Mouse (Mus musculus): ENCODE measurements at regions not wholly inside any gene's neighbourhood (a gene's known extent, or its start where the extent isn't known, plus 50 kb on each side); places are given as distances from the start of the nearest gene placed in this dataset.

DNA sequence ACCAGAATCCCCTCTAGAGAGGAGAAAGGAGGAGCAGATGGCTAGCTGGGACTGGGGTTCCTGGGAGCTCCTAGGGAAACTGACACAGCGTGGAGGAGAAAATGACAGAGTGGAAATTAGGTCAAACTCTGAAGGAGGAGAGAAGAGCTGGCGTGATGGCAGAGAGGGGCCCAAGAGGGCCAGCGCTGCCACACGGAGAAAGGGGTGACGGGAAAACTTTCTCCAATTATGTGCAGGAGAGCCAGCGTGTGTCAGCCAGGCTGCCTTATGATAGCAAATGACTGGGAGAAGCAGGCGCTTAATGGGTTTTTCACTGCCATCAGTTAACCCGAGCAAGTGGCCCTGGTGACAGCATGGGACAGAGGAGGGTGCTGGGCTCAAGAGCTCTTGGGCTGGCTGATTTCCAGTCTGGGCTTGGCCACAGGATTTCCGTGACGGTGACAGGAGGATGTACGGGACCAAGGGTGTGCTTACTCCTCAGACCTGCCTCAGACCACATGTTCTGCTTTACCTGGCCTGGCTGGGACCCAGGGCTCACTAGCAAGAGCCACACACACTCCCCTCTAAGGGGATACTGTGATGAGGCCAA is 102.9 kb downstream of the Plxna1 start:
- no peak for DNase-seq

DNA sequence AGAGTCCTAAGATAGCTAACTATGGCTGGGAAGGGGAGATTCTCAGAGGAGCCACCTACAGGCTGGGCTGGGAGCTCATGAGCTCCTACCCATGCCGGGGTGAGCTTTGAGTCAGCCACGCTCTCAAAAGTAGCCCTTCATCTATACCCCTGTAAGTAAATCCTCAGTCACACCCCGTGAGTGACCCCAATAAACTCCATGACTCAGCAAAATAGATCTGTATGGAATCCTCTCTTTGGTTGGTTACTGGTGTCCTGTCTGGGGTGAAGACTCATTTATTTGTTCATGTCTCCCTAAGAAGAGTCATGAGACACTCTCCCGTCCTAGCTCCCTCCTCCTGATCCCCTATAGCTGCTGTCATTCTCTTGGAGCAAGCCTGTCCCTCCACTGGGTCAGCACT is 99.5 kb downstream of the Plxna1 start:
- DNase-seq: no peak

DNA sequence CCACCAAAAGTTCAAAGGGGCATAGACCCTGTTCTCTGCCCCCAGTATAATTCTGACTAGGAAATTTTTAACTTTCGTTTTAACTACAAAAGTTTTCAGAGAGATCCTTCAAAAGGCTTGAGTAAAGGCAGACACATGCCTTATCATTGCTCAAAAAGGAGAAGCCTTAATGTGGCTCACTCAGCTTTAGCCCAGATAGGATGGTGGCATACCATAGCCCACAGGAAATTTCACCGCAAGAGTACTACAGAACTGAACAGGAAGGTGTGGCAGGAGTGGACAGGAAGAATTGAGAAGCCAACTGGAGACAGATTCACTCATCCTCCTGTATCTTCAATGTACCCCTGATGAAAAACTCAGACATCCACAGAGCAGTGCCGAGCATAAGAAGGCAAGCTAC is 97.1 kb downstream of the Plxna1 start:
- DNase-seq: no peak

All from right cerebral cortex, adult 18-20 months (tissue).